Mouse (Mus musculus) forebrain, embryonic 14.5 days (tissue): ENCODE results near the gene Col27a1. TPM values are rescaled to one million over a fixed set of nuclear protein-coding genes. Genes with fewer than 3 reads are reported as not detected.

Experiments used
- ATAC-seq: fragments of 200-750 bp; cut with Nextera tagmentation; 2 replicates; pipeline ENCODE4 v1.8.0; 2017; ENCODE audit warnings: mild to moderate bottlenecking, moderate library complexity
- DNase-seq: peaks from one replicate; pipeline ENCODE4 v3.0.0-alpha.2; 2015; ENCODE audit warnings: low spot score
- H3K27ac ChIP-seq: fragments of 300-500 bp; sonication (generic); 2 replicates; pipeline ENCODE4 v1.5.1; 2014; ENCODE audit warnings: low read depth, mild to moderate bottlenecking, control low read depth, low read length, moderate library complexity
- H3K27me3 ChIP-seq: fragments of 300-500 bp; sonication (generic); replicated peaks from 2 replicates; pipeline ENCODE4 v1.6.1; 2014; ENCODE audit warnings: low read length, control low read depth, mixed read lengths; ENCODE audit not compliant: control insufficient read depth, insufficient read depth
- H3K36me3 ChIP-seq: fragments of 300-500 bp; sonication (generic); 2 replicates; pipeline ENCODE4 v1.6.1; 2014; ENCODE audit warnings: low read length, control low read depth; ENCODE audit not compliant: control insufficient read depth, insufficient read depth
- H3K4me1 ChIP-seq: fragments of 300-500 bp; sonication (generic); 2 replicates; pipeline ENCODE4 v1.6.1; 2014; ENCODE audit warnings: antibody characterized with exemption, low read length, control low read depth; ENCODE audit not compliant: control insufficient read depth, insufficient read depth
- H3K4me2 ChIP-seq: fragments of 300-500 bp; sonication (generic); 2 replicates; pipeline ENCODE4 v1.6.1; 2014; ENCODE audit warnings: mild to moderate bottlenecking, control low read depth, low read length
- H3K4me3 ChIP-seq: fragments of 300-500 bp; sonication (generic); 2 replicates; pipeline ENCODE4 v1.5.1; 2014; ENCODE audit warnings: low read depth, low read length, control low read depth
- H3K9ac ChIP-seq: fragments of 300-500 bp; sonication (generic); 2 replicates; pipeline ENCODE4 v1.6.1; 2014; ENCODE audit warnings: mild to moderate bottlenecking, low read length, control low read depth, moderate library complexity
- H3K9me3 ChIP-seq: fragments of 300-500 bp; sonication (generic); replicated peaks from 2 replicates; pipeline ENCODE4 v1.6.1; 2016; ENCODE audit warnings: low read length, control low read depth, mixed read lengths; ENCODE audit not compliant: control insufficient read depth
- WGBS: fragments of 180-500 bp; shearing (Covaris S2); extraction: QIAGEN DNeasy Blood & Tissue Kit; methylation state at CpG from one replicate; pipeline ENCODE4 v1.1.7; 2014; 5-methylcytosine and 5-hydroxymethylcytosine counted together
- polyA plus RNA-seq: library from polyadenylated mRNA; unstranded; fragments of >200 nt; fragmentation: Nextera tagmentation; extraction: Ambion mirVana; gene quantifications from 2 replicates; pipeline ENCODE4 v1.2.1, GENCODE M21; 2014

Col27a1 gene
- polyA plus RNA-seq, 1 experiment from 2014 or later, result 0.57 TPM

GRCm38 (mm10) chr4:63346659-63347058 is 132.9 kb downstream of the Col27a1 start:
- DNase-seq (no peak), ATAC-seq (no peak)
- H3K9ac ChIP-seq, result no peak overlapping the region
- no peaks in the 10 kb centered on the region for H3K27me3 ChIP-seq
- no peak overlapping the region for H3K27ac ChIP-seq
- 91% methylated on average over 4 of the region's 4 CpGs for WGBS
- no peaks in the 10 kb centered on the region for H3K36me3 ChIP-seq
- H3K9me3 ChIP-seq, result no peaks in the 10 kb centered on the region
- H3K4me1 ChIP-seq, result no peaks in the 10 kb centered on the region
- no peak overlapping the region for H3K4me2 ChIP-seq
- no peak overlapping the region for H3K4me3 ChIP-seq

- Histone ChIP-seq H3K4me2 (no peak overlapping the region), H3K9ac (no peak overlapping the region), H3K4me1 (no peaks in the 10 kb centered on the region), H3K27me3 (no peaks in the 10 kb centered on the region), H3K27ac (no peak overlapping the region), H3K4me3 (no peak overlapping the region), H3K36me3 (no peaks in the 10 kb centered on the region), H3K9me3 (no peaks in the 10 kb centered on the region)
- WGBS, result 71% methylated on average over 6 of the region's 6 CpGs
- DNase-seq (no peak), ATAC-seq (no peak)
These were observed 134.7 kb downstream of the Col27a1 start for GRCm38 (mm10) chr4:63348524-63348923.

DNA sequence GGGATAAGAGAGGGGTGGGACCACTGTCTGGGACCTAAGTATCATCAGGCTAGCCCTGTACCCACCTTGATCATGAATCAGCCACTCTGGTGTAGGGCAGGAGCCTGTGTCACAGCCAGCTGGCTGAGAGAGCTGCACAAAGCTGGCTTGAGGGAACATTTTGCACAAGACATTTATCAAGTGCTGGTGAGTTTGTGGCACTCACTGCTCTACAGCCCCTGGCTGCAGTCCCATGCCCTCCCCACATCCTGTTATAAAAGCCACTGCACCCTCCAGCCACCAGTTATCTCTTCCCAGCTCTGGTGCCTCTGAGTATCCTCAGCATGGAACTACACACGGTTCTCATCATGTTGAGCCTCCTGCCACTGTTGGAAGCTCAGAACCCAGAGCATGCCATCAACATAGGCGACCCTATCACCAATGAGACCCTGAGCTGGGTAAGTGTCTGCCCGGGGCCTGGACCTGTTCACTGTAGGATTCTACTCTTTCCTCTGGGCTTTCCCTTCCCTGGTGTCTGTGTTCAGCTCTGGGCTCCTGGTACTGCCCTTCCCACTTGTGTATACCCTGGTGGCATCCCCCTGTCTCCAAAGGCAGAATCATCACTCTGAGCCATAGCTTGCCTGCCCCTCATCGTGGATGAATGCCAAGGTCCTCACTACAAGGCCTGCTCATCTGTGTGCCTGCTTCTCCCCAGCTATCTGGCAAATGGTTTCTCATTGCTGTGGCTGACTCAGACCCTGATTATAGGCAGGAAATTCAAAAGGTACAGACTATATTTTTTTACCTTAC is 142.3 kb downstream of the Col27a1 start, which contains the start of gene Orm3:
Orm3 (plus strand) TSS at position 286 of the 789 bp plus-strand sequence.
- no peak within 1 kb of the TSS for H3K4me2 ChIP-seq
- no peaks in the 10 kb centered on the region for H3K27me3 ChIP-seq
- no peak within 1 kb of the TSS for H3K4me3 ChIP-seq
- DNase-seq (no peak), ATAC-seq (no peak)
- H3K27ac ChIP-seq, result no peak within 1 kb of the TSS
- H3K9ac ChIP-seq, result no peak within 1 kb of the TSS
- H3K4me1 ChIP-seq, result no peaks in the 10 kb centered on the region
- no peaks in the 10 kb centered on the region for H3K9me3 ChIP-seq
- 80% methylated on average over 4 of the region's 4 CpGs for WGBS
- no peaks in the 10 kb centered on the region for H3K36me3 ChIP-seq

GRCm38 (mm10) chr4:63356981-63357570 is 143.3 kb downstream of the Col27a1 start:
- Histone ChIP-seq H3K4me3 (no peak overlapping the region), H3K9ac (no peak overlapping the region), H3K27ac (no peak overlapping the region), H3K27me3 (no peaks in the 10 kb centered on the region), H3K9me3 (no peaks in the 10 kb centered on the region), H3K4me1 (no peaks in the 10 kb centered on the region), H3K36me3 (no peaks in the 10 kb centered on the region), H3K4me2 (no peak overlapping the region)
- ATAC-seq (no peak), DNase-seq (no peak)
- 60% methylated on average over 2 of the region's 2 CpGs for WGBS

DNA sequence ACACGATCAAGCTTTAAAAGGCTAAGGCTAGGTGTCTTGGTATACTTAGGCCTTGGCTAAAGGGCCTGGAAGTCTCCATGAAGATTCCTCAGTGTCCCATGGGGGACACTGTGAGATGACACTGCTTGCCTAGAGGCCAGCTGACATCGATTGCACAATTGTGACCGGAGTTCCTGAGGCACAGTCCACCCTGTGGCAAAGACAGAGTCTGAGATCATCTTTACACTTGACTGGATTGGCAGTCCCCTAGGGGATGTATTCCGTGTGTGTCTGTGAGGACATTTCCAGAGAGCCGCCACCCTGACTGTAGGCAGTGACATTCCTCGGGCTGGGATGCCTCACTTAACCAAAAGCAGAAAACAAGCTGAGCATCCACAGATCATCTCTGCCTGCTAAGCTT is 146.1 kb downstream of the Col27a1 start:
- H3K9me3 ChIP-seq, result no peaks in the 10 kb centered on the region
- no peak overlapping the region for H3K4me2 ChIP-seq
- H3K27ac ChIP-seq, result no peak overlapping the region
- H3K9ac ChIP-seq, result no peak overlapping the region
- no peak for DNase-seq
- ATAC-seq, result no peak
- no peak overlapping the region for H3K4me3 ChIP-seq
- H3K27me3 ChIP-seq, result no peaks in the 10 kb centered on the region
- WGBS, result 82% methylated on average over 6 of the region's 6 CpGs
- H3K36me3 ChIP-seq, result no peaks in the 10 kb centered on the region
- H3K4me1 ChIP-seq, result no peaks in the 10 kb centered on the region

DNA sequence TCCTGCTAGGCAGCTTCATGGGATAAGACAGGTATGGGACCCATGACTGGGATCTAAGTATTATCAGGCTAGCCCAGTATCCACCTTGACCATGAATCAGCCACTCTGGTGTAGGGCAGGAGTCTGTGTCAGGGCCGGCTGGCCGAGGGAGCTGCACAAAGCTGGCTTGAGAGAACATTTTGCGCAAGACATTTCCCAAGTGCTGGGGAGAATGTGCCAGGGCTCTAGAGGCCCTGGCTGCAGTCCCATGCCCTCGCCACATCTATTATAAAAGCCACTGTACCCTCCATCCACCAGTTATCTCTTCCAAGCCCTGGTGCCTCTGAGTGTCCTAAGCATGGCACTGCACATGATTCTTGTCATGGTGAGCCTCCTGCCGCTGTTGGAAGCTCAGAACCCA is 148.3 kb downstream of the Col27a1 start, which contains the start of gene Orm2:
Orm2 (plus strand) TSS at position 300 of the 400 bp plus-strand sequence.
- H3K9me3 ChIP-seq, result no peaks in the 10 kb centered on the region
- 91% methylated on average over 5 of the region's 5 CpGs for WGBS
- no peak for DNase-seq

DNA sequence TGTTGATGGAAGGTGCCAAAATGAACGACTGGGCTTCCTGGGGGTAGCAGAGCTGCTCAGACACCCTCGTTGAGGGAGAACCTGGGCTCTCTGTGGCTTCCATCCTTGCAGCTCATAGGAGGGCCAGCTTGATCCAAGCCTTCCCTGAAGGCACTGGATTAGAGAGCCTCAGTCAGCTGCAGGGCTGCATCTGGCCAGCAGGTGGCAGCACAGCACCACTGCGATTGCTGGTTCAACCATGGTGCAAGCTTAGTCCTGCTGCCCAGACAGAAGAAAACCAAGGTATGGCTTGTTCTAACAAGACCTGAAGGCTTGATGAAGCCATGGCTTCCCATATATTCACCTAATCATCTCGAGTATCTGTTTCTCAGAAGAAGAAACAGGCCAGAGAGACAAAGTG is 154.8 kb downstream of the Col27a1 start:
- Histone ChIP-seq H3K4me1 (no peaks in the 10 kb centered on the region), H3K27ac (no peak overlapping the region), H3K4me2 (no peak overlapping the region), H3K4me3 (no peak overlapping the region), H3K36me3 (peaks cover 58% of the 10 kb centered on the region), H3K9ac (no peak overlapping the region), H3K9me3 (no peaks in the 10 kb centered on the region), H3K27me3 (no peaks in the 10 kb centered on the region)
- ATAC-seq (peak; percentile 83), DNase-seq (peak; percentile 82)
- WGBS, result 10% methylated on average over 4 of the region's 4 CpGs

More for the DNA sequence above, 148.3 kb downstream of the Col27a1 start, which contains the start of gene Orm2:
- Histone ChIP-seq H3K9ac (no peak within 1 kb of the TSS), H3K27me3 (no peaks in the 10 kb centered on the region), H3K36me3 (0 out of 2 replicates have a peak, but pooled peaks cover 1% of the 10 kb centered on the region), H3K27ac (no peak within 1 kb of the TSS), H3K4me2 (no peak within 1 kb of the TSS), H3K4me3 (no peak within 1 kb of the TSS), H3K4me1 (no peaks in the 10 kb centered on the region)
- no peak for ATAC-seq

DNA sequence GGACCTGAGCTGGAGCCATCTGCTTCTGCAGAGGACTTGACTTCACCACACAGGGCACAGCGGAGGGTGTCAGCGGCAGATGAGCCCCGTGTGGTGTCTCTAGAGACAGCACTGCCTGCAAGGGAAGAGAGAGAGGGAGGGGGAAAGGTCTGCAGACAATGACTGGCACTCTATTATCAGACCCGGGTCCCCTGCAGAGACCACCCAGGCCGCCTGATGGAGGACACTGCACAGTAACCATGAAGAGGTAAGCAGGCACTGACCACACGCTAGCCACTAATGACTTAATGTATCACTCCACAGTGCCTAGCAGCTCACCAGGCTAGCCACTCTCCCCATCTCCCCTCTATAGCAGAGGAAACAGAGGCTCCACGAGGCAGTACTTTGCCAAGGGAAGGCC is 157.1 kb downstream of the Col27a1 start:
- no peak for ATAC-seq
- Histone ChIP-seq H3K36me3 (peaks cover 80% of the 10 kb centered on the region), H3K9ac (no peak overlapping the region)

DNA sequence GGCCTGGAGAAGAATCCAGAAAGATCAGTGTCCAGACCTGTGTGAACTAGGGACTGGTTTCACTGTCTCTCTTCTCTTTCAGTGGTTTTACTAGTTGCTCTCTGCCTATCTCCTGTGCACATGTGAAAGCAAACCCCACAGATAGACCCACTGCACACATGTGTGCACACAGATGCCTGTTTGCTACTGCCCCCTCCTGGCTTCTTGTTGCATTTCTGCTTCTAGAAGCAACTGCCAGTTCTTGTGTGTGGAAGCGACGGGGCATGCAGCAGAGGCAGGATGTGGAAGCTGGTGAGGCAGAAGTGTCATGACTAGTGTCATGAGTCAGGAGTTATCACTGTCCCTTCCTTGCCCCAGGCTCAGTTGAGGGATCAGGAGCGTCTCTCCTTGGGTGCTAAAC is 158.1 kb downstream of the Col27a1 start:
- no peak overlapping the region for H3K27ac ChIP-seq

More for the DNA sequence above, 157.1 kb downstream of the Col27a1 start:
- Histone ChIP-seq H3K27ac (no peak overlapping the region; the same call in 1 of the 2 replicates), H3K4me1 (no peaks in the 10 kb centered on the region), H3K9me3 (no peaks in the 10 kb centered on the region), H3K4me2 (no peak overlapping the region), H3K27me3 (no peaks in the 10 kb centered on the region), H3K4me3 (no peak overlapping the region)
- 45% methylated on average over 7 of the region's 7 CpGs for WGBS
- DNase-seq, result no peak

More for the DNA sequence above, 158.1 kb downstream of the Col27a1 start:
- no peaks in the 10 kb centered on the region for H3K27me3 ChIP-seq
- H3K36me3 ChIP-seq, result peaks cover 90% of the 10 kb centered on the region
- H3K9me3 ChIP-seq, result no peaks in the 10 kb centered on the region
- H3K4me1 ChIP-seq, result no peaks in the 10 kb centered on the region
- no peak overlapping the region for H3K9ac ChIP-seq
- WGBS, result 68% methylated on average over 3 of the region's 3 CpGs
- H3K4me2 ChIP-seq, result no peak overlapping the region
- ATAC-seq, result no peak
- no peak overlapping the region for H3K4me3 ChIP-seq
- peak; percentile 50 for DNase-seq
